Mouse (Mus musculus) CH12.LX (cell line): Measurements from ENCODE around the gene Srcap. TPM values are rescaled to one million over a fixed set of nuclear protein-coding genes. Genes with fewer than 3 reads are reported as not detected.

Experiments
- DNase-seq: peaks from one replicate; pipeline ENCODE4 v3.0.0-alpha.2; 2013; ENCODE audit errors: extremely low read depth
- H3K27ac ChIP-seq: 2 replicates; pipeline ENCODE4 v1.5.1; 2012; ENCODE audit warnings: low read depth, mild to moderate bottlenecking, control low read depth, moderate library complexity; ENCODE audit not compliant: insufficient read depth
- H3K27me3 ChIP-seq: replicated peaks from 2 replicates; pipeline ENCODE3; 2012; ENCODE audit warnings: inconsistent platforms
- H3K36me3 ChIP-seq, 2 experiments: replicated peaks in 1 of 2; 2 replicates each; pipeline versions ENCODE3 to v1.6.1; 2012; ENCODE audit warnings: inconsistent platforms in 1 of 2, low read length in 1 of 2, mild to moderate bottlenecking in 1 of 2, mixed read lengths in 1 of 2, moderate library complexity in 1 of 2; ENCODE audit not compliant: control insufficient read depth in 1 of 2, insufficient read depth in 1 of 2
- H3K4me1 ChIP-seq, 2 experiments: 2 replicates each; pipeline ENCODE4 v1.6.1; 2012; ENCODE audit warnings: inconsistent platforms in 1 of 2, moderate library complexity in 1 of 2; ENCODE audit not compliant: insufficient read depth in 2 of 2, control insufficient read depth in 1 of 2
- H3K4me2 ChIP-seq: 2 replicates; pipeline ENCODE4 v1.6.1; 2012; ENCODE audit warnings: low read depth, mild to moderate bottlenecking, control low read depth; ENCODE audit not compliant: poor library complexity, insufficient read depth, severe bottlenecking
- H3K4me3 ChIP-seq, 3 experiments: fragments of 150-350 bp in 1 of 3; sonication (generic) in 1 of 3; replicated peaks in 1 of 3; 2 replicates each; pipeline versions ENCODE3 to v1.5.1; 2011 to 2012; ENCODE audit warnings: low read depth in 2 of 3, low read length in 2 of 3, mild to moderate bottlenecking in 2 of 3, moderate library complexity in 2 of 3, control low read depth in 1 of 3, improper control_type of control experiment in 1 of 3, inconsistent platforms in 1 of 3, mixed read lengths in 1 of 3; ENCODE audit not compliant: poor library complexity in 1 of 3
- H3K79me2 ChIP-seq: replicated peaks from 2 replicates; pipeline ENCODE4 v1.6.1; 2012; ENCODE audit warnings: mild to moderate bottlenecking, moderate library complexity; ENCODE audit not compliant: control insufficient read depth, poor library complexity, insufficient read depth, severe bottlenecking; ENCODE audit errors: extremely low read depth
- H3K9ac ChIP-seq: 2 replicates; pipeline ENCODE4 v1.6.1; 2012; ENCODE audit warnings: low read depth, mild to moderate bottlenecking, control low read depth, moderate library complexity; ENCODE audit not compliant: insufficient read depth
- H3K9me3 ChIP-seq: replicated peaks from 2 replicates; pipeline ENCODE3; 2012; ENCODE audit warnings: low read length, inconsistent platforms, mixed read lengths
- BHLHE40 ChIP-seq: IDR thresholded peaks from 2 replicates; pipeline ENCODE4 v1.6.1; 2011; ENCODE audit warnings: mild to moderate bottlenecking, low read depth, low read length, improper control_type of control experiment
- CHD1 ChIP-seq: IDR thresholded peaks from 2 replicates; pipeline ENCODE4 v1.6.1; 2012; ENCODE audit warnings: low read depth, low read length, improper control_type of control experiment, inconsistent platforms
- CHD2 ChIP-seq: IDR thresholded peaks from 2 replicates; pipeline ENCODE4 v1.6.1; 2011; ENCODE audit warnings: low read length, improper control_type of control experiment
- ELF1 ChIP-seq: IDR thresholded peaks from 2 replicates; pipeline ENCODE4 v1.6.1; 2014; ENCODE audit warnings: low read depth, mild to moderate bottlenecking, inconsistent platforms, low read length, improper control_type of control experiment
- EP300 ChIP-seq: IDR thresholded peaks from 2 replicates; pipeline ENCODE4 v1.6.1; 2011; ENCODE audit warnings: low read length, improper control_type of control experiment
- HCFC1 ChIP-seq: IDR thresholded peaks from 2 replicates; pipeline ENCODE4 v1.6.1; 2012; ENCODE audit warnings: low read depth, mild to moderate bottlenecking, inconsistent platforms, low read length, improper control_type of control experiment
- MEF2A ChIP-seq: IDR thresholded peaks from 2 replicates; pipeline ENCODE4 v1.6.1; 2014; ENCODE audit warnings: low read depth, mild to moderate bottlenecking, inconsistent platforms, low read length, improper control_type of control experiment, borderline replicate concordance
- MXI1 ChIP-seq: IDR thresholded peaks from 2 replicates; pipeline ENCODE4 v1.6.1; 2011; ENCODE audit warnings: mild to moderate bottlenecking, low read depth, low read length, improper control_type of control experiment
- NELFE ChIP-seq: IDR thresholded peaks from 2 replicates; pipeline ENCODE4 v1.6.1; 2011; ENCODE audit warnings: low read depth, low read length, improper control_type of control experiment
- POLR2AphosphoS2 ChIP-seq: IDR thresholded peaks from 2 replicates; pipeline ENCODE4 v1.6.1; 2011; ENCODE audit warnings: low read depth, low read length, improper control_type of control experiment
- RAD21 ChIP-seq: IDR thresholded peaks from 2 replicates; pipeline ENCODE4 v1.6.1; 2011; ENCODE audit warnings: low read depth, mild to moderate bottlenecking, low read length, improper control_type of control experiment, moderate library complexity
- RCOR1 ChIP-seq: conservative IDR thresholded peaks from 2 replicates; pipeline ENCODE4 v1.6.1; 2012; ENCODE audit warnings: low read depth, mild to moderate bottlenecking, inconsistent platforms, low read length, improper control_type of control experiment
- SIN3A ChIP-seq: IDR thresholded peaks from 2 replicates; pipeline ENCODE4 v1.6.1; 2012; ENCODE audit warnings: low read length, improper control_type of control experiment, inconsistent platforms
- SMC3 ChIP-seq: IDR thresholded peaks from 2 replicates; pipeline ENCODE4 v1.6.1; 2011; ENCODE audit warnings: low read depth, low read length, improper control_type of control experiment
- TBP ChIP-seq: conservative IDR thresholded peaks from 2 replicates; pipeline ENCODE4 v1.6.1; 2011; ENCODE audit warnings: low read depth, low read length, improper control_type of control experiment
- USF2 ChIP-seq: conservative IDR thresholded peaks from 2 replicates; pipeline ENCODE4 v1.6.1; 2011; ENCODE audit warnings: low read depth, low read length, improper control_type of control experiment
- ZC3H11A ChIP-seq: IDR thresholded peaks from 2 replicates; pipeline ENCODE4 v1.6.1; 2012; ENCODE audit warnings: low read depth, mild to moderate bottlenecking, inconsistent platforms, low read length, improper control_type of control experiment
- ZMIZ1 ChIP-seq: IDR thresholded peaks from 2 replicates; pipeline ENCODE4 v1.6.1; 2012; ENCODE audit warnings: low read depth, mild to moderate bottlenecking, inconsistent platforms, low read length, improper control_type of control experiment
- dilution Hi-C: fragments of 300-500 bp; cut with MboI; formaldehyde crosslinking; loops from 2 replicates; pipeline ENCODE4 v1.14.3; 2020; ENCODE audit warnings: low sequenced_read_pairs; ENCODE audit not compliant: extremely low pct_unique_long_range_greater_than_20kb, extremely low pct_ligation_motif_present
- in situ Hi-C: fragments of 300-500 bp; cut with MboI; formaldehyde crosslinking; loops from 3 replicates; pipeline ENCODE4 v1.14.3; 2019; ENCODE audit warnings: low sequenced_read_pairs, low pct_ligation_motif_present, low pct_unique_long_range_greater_than_20kb, mixed read lengths
- polyA plus RNA-seq: library from polyadenylated mRNA; unstranded; fragments of >175 nt; gene quantifications from 2 replicates; pipeline ENCODE4 v1.2.1, GENCODE M21; 2012; ENCODE audit warnings: low read depth; ENCODE audit not compliant: insufficient read length
- total RNA-seq, 2 experiments: library from RNA; depleted of rRNA; stranded (reverse); fragments of 300-350 nt in 1 of 2; fragments of >200 nt in 1 of 2; gene quantifications; 2 replicates each; pipeline ENCODE4 v1.2.3; 2012 to 2014

Srcap gene
- total and polyA plus RNA-seq, 3 experiments, result 4.1 to 28.1 (median 19.9) TPM

GRCm38 (mm10) chr7:127513016-127513390, 1.2 kb downstream of the Srcap start:
- no peak for DNase-seq
- in situ Hi-C loops (no loop called here), dilution Hi-C loops (no loop called here)
- TF ChIP-seq ELF1 (peak; percentile 29; the same call in 1 of the 2 replicates), BHLHE40 (no peak), TBP (peak; percentile 75; the same call in 1 of the 2 replicates)
- H3K27ac ChIP-seq, result peak overlapping the region; percentile 28; the same call in 1 of the 2 replicates
- H3K27me3 ChIP-seq, result no peaks in the 10 kb centered on the region
- H3K4me1 ChIP-seq, result peaks cover 4 to 25% of the 10 kb centered on the region in 2 experiments
- peak overlapping the region; percentile 76 to 100 (median 77) for H3K4me3 ChIP-seq
- no peaks in the 10 kb centered on the region for H3K9me3 ChIP-seq
- peak overlapping the region; percentile 99 for H3K9ac ChIP-seq
- H3K36me3 ChIP-seq, result peaks cover 24 to 40% of the 10 kb centered on the region in 2 experiments
- H3K79me2 ChIP-seq, result peaks cover 52% of the 10 kb centered on the region
- peak overlapping the region; percentile 98 for H3K4me2 ChIP-seq

GRCm38 (mm10) chr7:127513781-127514180, 2.0 kb downstream of the Srcap start:
- Histone ChIP-seq H3K27ac (peak overlapping the region; percentile 42; the same call in 1 of the 2 replicates), H3K79me2 (peaks cover 52% of the 10 kb centered on the region), H3K27me3 (no peaks in the 10 kb centered on the region), H3K9me3 (no peaks in the 10 kb centered on the region), H3K4me1 (peaks cover 4 to 25% of the 10 kb centered on the region in 2 experiments), H3K4me2 (peak overlapping the region; percentile 98), H3K4me3 (peak overlapping the region; percentile 76 to 100 (median 77)), H3K9ac (peak overlapping the region; percentile 99), H3K36me3 (peaks cover 27 to 43% of the 10 kb centered on the region in 2 experiments)
- in situ Hi-C loops, result no loop called here
- no peak for TF ChIP-seq ZMIZ1
- no peak for TF ChIP-seq POLR2AphosphoS2
- no peak for TF ChIP-seq RCOR1
- TF ChIP-seq CHD1, result no peak
- TF ChIP-seq ZC3H11A, result no peak
- TF ChIP-seq MXI1, result no peak
- no peak for TF ChIP-seq BHLHE40
- TF ChIP-seq SMC3, result no peak
- TF ChIP-seq HCFC1, result no peak
- no peak for TF ChIP-seq NELFE
- TF ChIP-seq CHD2, result no peak
- no peak for TF ChIP-seq TBP
- no peak for TF ChIP-seq USF2
- TF ChIP-seq EP300, result no peak
- TF ChIP-seq MEF2A, result no peak
- no peak for TF ChIP-seq SIN3A
- TF ChIP-seq RAD21, result no peak
- dilution Hi-C loops, result no loop called here
- DNase-seq, result no peak
